Mouse (Mus musculus) urinary bladder, adult 2 months (tissue): ENCODE data around the gene Kif26b. TPM values are rescaled to one million over a fixed set of nuclear protein-coding genes. Genes with fewer than 3 reads are reported as not detected.

Experiments used
- DNase-seq: peaks from one replicate; pipeline ENCODE4 v3.0.0; 2022; ENCODE audit warnings: low spot score
- polyA plus RNA-seq: library from polyadenylated mRNA; depleted of rRNA; stranded (reverse); fragments of >200 nt; gene quantifications from 2 replicates; pipeline ENCODE4 v1.2.3, GENCODE M21; 2012

The Kif26b gene
- polyA plus RNA-seq, 1 experiment = 1.4 TPM

DNA sequence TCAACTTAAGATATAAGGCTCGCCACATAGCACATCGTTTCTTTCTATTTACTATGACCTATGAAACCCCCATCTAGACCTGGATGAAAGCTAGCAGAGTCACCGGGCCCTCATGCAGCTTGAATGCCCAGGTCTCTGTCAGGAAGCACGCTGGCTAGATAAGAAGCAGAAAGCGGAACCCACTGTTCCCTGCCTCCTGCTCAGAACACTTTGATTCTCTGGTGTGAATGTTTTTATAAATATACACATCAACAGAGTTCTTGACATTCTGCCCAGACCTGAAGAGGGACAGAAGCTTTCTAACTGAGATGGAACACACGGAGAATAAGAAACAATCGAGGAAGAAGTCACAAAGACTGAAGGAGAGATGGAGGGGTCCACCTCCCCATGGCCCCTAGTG, 311.4 kb downstream of the Kif26b start:
- DNase-seq = no peak

DNA sequence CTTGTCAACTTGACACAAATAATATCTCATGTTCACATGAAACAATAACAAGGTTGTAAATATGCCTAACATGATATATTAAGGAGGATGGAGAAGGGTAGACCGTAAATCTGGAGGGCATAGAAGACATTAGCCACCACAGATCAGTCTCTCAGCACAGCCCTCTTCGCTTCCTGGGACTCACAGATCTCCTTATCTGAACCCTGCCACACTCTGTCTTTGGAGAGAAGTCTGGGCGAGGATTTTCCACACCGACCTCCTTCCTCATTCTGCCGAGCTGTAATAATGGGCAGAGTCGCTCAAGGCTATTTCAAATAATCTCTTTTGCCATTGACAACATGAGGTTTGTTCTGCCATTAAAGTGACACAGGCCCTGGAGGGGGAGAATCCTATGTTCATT, 315.9 kb downstream of the Kif26b start:
- no peak for DNase-seq

DNA sequence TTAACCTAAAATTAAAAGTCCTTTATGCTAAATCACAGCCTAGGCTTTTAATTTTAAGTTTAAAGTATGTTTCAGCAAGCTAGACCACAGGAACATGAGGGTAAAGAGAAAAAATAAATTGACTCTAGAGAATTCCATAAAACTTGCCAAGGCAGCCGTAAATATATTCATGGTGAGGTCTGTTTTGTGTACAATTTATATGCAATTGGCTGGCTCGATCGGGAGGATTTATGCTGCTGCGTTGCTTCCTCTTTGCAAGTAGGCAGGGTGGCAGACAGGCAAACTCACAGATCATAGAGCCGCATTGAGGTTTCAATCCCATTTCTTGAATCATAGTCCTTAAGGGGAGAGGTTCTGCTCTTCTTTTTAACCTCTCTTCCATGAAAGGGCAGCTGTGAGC, 318.6 kb downstream of the Kif26b start:
- DNase-seq = no peak

DNA sequence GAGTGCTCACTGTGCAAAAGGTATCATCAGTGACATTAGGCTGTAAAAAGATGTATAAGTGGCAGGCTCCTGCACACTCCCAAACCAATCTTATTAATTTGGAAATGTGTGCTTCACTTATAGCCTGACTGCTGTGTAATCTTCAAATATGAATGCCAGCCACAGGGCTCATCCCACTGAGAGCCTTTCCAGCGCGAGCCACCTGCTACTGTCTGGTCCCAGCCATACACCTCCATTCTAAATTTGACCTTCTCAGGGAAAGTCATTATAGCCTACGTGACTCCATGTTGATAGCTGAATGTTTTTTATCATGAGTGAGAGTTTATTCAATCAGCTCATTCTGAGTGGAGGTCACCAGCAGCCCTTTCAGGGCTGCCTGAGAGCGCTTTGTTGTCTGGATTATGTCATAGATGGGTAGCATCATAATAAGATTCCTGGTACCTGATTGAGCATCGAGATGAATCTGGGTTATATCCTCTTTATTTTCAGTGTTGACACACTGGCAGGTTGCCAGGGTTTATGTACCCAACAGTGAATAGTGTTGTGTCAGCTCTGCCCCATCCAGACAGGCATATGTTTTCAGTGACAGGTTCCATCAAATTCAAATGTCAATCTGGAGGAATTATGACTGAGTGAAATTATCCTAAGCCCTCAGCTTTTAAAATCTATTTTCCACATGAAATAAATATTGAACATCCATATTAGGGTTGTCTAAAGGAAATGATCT, 319.6 kb downstream of the Kif26b start:
- no peak for DNase-seq

DNA sequence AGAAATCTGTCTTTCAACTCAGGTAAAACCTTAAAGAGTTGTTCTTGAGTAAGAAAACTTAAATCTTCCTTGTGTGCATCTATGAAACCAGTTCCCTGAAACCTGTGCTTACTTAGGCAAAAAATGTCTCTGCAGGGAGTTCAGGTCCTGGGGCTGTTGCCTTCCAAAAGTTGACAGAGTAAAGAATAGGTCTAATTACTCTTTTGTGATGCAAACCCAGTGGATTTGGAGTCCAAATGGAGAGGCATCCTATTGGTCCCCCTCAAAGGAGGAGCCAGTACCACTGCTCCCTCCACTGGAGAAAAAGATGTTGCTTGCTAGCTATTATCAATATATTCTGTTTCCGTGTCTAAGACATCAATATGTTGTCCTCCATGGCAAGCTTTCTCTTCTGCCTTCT, 321.6 kb downstream of the Kif26b start:
- DNase-seq = no peak

DNA sequence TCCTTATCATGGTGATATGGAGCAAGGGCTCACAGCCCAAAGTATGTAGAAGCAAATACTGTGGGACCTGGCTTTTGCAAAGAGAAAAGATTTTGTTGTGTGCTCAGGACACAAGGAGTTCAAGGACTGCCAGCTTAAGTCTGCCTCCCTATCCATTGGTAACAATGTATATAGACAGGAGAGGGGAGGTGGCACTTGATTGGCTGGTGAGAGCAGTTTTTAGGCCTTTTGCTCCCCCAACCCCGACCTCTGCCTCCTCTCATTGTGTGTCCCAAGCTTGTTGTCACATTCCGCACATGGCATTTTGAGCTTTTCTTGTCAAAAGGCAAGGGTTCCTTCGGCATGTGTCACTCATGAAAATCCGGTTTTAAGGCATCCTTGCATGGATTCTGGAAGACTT, 326.0 kb downstream of the Kif26b start:
- no peak for DNase-seq

DNA sequence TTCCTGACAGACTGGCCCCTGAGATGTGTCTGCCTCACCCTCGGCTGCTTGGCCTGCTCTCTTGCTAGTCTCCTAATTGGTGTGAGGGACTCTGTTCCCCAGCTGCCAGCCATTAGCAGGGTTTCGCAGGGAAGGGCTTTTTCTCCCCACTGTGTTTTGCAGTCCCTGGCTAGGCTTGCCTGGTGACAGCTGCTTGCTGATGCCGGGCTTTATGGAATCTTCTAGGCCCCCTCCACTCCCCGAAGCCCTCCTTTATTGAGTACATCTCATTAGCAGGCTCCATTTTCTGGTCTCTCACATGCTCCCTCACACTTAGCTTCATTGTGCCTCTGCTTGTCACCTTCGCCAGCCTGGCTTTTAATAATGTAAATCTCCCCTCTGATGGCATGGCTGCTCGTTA, 327.0 kb downstream of the Kif26b start:
- DNase-seq = no peak

DNA sequence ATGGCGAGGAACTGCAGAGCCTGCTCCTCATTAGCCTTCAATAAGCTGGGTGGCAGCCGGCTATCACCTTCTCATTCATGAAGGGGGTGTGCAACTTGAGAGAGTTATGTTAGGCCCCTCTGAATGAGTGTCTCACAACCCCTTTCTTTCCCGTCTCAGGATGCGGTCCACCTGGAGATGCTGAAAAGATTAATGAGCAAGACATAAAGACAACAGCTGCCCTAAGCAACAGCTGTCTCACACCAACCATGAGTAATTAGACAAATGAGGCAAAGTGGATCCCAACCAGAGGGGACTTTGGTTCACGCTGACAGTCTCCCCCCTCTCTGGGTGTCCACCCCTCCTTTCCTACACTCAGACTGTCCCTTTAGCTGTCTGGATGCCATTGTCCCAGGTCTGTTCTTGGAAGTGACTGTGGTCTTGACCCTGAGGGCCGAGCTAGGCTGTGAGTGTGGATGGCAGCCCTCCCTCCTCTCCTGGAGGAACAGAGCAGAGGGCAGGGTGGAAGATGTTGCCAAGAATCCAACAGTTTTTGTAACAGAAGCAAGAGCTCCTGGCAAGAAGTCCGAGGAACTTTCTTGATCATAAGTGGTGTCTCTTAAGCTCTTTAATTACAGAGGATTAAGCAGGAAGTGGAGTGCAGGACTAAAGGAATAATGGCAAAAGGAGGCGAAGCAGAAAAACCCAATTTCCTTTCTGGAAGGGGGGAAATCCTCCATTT, 331.9 kb downstream of the Kif26b start:
- no peak for DNase-seq

DNA sequence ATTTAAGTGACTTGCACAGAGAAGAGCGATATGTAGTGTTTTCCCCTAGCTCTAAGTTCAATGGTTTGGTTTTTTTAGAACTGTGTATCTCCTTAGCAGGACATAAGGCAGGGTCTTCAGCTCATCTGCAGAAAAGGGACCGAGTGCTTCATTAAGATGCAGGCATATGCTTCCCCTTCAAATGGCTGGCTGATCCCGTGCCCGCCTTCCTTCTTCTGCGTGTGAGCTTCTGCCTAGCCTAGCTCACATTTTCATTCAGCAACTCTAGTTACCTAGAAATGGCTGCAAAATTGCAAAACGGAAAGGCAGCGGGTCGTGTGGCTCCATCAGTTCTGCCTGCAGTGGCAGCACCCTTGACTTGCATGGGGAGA, 332.5 kb downstream of the Kif26b start:
- no peak for DNase-seq

DNA sequence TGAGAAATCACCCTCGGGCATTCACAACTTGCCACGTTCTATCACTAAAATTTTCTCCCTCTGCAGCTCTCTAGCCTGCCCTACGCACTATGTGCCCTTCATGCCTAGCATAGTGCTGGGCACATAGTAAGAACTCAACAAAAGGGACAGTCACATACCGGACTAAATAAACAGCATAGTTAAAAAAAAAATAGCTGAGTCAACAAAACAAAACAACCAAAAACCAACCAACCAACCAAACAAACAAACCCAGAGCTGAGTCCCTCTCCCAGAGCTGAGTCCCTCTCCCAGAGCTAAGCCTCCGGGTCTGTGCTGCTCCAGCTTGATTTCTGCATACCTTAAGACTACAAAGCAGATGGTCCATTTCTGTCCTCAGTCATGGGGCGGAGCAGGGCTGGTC, 334.8 kb downstream of the Kif26b start:
- DNase-seq = no peak

DNA sequence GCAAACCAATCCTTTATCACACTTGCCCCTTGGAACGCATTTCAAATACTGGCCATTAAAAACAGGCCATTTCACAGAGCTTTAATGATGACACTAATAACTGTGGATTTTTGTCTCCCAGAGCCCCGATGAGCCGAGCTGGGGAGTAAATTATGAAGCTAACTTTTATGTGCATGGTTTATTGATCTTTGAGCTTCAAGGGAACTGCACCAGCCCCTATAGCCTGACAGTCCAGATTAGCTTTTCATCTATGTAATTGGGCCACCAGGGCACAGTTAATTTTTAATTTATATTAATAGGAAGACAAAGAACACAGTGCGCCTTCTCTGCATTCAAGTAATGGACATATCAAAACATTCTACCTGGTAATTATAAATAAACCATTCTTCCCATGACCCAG, 335.4 kb downstream of the Kif26b start:
- no peak for DNase-seq

DNA sequence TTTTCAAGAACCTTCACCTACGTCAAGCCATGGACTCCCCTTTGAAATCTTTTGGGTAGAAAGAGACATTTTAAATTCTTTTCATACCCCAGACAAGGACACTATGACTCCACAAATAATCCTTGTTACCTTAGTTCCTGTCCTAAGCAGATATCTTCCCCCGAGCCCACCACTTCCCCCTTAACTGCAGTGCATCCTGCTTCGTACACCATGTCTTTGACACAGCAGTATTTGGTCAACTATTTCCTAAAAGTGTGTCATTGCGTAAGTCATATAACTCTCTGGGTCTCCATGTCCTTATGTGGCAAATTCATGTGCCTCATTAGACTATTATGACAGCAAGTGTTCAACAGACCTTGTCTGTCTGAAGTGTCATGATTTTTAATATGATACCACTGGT, 337.8 kb downstream of the Kif26b start:
- DNase-seq = no peak

DNA sequence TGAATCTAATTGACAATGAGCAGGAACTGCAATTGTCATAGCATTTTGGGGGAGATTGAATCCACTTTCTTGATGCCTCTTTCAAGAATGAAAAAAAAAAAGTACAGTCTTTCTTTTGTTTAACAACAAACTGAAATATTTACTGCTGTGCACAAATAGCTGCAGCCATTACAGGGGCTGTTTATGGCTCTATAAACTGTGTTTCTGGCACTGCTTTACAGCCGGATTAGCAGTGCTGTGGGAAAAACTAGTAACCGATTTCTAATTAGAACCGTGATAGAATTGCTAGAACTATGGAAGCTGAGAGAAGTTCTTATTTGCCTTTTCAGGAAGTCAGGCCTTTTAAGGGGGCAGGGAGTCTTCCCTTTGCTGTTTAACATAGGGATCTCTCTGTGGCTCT, 342.1 kb downstream of the Kif26b start:
- DNase-seq = no peak

DNA sequence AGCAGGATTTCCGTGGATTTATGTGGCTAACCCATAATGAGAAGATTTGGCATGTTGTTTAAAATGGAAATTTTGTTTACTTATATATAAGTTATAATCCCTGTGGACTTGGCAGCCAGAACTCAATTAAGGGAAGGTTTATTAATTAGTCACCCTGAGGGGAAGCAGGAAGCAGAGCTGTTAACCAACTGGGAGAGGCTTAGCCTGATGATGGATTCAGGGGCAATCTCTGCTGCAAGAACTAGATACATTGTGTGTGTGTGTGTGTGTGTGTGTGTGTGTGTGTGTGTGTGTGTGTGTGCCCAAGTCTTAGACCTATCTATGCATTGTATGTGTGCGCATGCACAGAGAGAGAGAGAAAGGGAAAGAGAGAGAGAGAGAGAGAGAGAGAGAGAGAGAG, 348.0 kb downstream of the Kif26b start:
- DNase-seq = no peak

DNA sequence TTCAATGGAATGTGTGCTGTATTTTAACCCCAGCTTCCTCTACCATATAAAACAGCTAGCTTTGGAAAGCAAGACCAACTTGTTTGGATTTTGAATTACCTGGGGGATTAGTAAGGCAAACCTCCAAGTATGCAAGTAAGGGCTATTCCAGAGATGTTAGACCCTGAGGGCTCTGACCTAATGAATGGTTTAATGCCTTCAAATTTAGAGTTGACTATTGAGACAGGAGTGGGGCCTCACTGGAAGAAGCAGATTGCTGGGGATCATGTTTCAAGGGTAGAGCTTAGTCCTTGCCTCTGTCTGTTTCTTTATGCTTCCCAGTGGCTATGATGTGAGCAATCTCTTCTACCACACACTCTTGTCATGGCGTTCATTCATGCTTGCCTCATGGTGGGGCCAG, 349.8 kb downstream of the Kif26b start:
- DNase-seq = no peak

DNA sequence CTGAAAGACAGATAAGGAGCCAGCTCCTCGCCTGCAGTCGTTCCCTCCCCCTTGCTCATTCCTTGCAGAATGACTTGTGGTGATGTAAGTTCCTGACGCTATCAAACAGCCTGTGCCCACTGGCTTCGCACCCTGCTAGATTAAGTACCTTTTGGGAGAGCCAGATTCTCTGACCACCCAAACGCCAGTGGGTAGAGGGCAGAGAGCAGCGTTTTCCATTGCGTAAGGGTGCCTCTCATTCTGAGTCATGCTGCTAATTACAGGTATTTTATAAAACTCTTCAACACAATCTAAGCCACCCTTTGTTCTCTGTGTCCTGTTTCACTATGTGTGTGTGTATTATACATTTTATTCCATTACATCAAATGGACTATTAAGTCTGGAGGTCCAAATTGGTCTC, 352.0 kb downstream of the Kif26b start:
- DNase-seq = no peak

DNA sequence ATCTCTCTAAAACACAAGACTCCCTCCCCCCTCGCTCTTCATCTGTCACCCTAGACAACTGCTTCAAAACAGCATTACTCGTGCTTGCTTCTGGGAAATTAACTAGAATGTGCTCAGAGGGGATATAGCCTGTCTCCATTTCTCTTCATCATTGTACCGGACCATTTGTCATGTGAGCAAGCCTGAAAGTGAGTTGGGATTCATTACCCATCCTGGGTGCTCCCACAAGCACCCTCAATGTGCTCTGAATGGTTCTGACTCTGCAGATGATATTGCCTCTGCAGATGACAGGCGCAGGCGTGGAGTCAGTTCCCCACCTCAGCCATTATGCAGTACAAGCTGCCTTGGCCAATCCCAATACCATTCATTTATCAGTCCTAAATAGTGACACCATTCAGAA, 357.7 kb downstream of the Kif26b start:
- no peak for DNase-seq

DNA sequence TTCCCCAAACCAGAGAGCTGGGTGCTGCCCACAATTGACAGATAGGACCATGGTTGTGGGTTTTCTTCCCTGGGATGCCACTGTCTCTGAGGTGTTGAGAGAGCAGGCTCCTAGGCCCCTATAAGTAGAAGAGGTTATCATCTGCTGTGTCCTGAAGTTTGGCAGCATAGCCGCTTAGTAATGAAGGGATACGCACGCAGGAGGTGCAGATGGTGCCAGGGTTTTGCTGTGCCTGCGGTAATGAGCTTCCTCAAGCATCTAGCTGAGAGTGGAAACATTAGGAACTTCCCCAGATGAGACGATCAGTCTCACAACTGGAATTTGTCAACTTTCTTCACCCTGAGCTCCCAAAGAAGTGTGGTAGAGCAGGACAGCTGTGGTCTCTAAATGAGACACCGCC, 363.5 kb downstream of the Kif26b start:
- no peak for DNase-seq

DNA sequence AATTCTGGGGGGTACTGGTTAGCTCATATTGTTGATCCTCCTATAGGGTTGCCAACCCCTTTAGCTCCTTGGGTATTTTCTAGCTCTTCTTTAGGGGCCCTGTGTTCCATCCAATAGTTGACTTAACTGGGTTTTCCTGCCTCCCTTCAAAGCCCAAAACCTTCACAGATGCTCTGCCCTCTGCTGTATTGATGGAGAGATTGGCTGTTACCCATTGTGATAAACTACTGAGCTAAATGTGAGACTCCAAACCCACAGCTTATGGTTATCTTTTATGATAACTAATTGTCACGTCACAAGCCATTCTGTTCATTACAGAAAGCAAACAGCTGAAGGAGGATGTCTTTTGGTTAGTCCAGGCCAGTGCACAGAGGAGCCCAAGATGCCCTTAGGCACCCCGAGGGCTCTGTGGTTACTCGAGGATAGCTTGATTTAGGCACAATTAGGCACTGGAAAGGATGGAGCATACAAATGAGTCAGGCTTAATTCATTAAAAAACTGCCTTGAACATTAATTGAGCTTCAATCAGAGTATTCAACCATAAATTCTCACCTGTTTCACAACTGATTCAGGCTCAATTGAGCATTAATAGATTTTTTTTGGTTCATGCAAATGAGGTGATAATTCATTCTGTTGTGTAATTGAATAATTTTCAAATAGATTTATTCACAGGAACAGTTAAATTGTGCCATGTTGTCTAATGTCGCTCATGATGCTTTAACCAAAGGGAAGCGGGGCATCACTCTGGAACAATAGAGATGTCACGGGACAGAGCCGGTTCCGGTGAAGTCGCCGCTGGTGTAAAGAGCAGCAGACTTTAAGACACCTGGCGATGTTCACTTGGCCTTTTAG, 364.5 kb downstream of the Kif26b start:
- DNase-seq = no peak

DNA sequence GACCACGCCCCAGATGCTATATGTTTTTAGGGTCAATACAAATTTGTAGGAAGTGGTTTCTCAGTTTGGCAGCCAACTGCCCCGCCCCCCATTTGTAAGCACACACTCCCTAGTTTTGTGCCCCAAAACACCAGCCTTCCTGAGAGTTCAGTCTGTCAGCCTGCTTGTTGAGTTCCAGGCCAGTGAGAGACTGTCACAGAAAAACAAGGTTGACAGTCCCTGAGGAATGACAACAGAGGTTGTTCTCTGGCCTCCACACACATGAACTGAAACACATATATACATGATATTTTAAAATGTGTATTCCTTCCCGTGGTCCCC, 365.1 kb downstream of the Kif26b start:
- DNase-seq = no peak

DNA sequence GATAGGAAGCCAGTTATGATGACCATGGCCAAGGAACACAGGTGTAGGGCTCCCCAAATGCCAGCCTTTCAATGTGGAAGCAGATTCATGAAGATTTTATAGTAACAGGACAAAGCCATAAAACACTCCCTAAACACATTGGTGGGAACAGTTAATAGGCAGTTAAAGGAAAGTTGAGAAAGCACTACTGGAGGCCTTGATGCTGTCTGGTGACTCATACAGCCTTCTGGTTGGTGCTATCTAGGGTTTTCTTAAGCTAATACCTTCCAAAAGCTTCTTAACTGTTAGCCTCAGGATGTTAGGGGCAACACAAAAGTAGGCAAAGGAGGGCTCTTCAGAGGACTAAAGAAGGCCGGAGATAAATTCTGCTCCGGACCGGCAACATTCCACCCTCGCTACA, 366.7 kb downstream of the Kif26b start:
- no peak for DNase-seq

DNA sequence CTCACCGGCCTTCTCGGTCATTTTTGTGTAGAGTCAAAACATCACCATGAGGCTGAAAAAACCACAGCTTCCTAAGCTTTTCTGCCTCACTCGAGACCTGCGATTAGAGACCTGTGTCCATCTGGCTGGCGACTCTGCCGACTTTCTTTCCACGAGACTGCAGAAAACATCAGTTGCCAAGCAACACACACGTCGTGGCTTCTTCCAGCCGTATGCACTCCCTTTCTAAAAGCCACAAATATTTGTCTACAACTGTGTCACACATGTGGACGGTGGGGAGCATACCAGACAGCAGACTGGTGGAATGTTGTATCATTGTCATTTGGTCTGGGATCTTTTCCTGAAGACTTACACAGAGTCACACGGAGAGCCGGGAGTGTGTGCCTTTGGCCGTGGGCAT, 382.0 kb downstream of the Kif26b start:
- no peak for DNase-seq
